Mouse (Mus musculus) thymus, postnatal 10 days (tissue): ENCODE data around the gene Rasip1.
A peak's percentile ranks its signal among the peaks of the same experiment; 100 is the strongest.
"Not testable (repeated sequence)": the region's sequence is repeated elsewhere in the genome, so short reads cannot be mapped to it uniquely, and the experiment has no call there.

Source experiments
- DNase-seq, 2 experiments: peaks; one replicate each; pipeline ENCODE4 v3.0.0; 2021; ENCODE audit warnings: low spot score in 2 of 2

Gene Rasip1

DNA sequence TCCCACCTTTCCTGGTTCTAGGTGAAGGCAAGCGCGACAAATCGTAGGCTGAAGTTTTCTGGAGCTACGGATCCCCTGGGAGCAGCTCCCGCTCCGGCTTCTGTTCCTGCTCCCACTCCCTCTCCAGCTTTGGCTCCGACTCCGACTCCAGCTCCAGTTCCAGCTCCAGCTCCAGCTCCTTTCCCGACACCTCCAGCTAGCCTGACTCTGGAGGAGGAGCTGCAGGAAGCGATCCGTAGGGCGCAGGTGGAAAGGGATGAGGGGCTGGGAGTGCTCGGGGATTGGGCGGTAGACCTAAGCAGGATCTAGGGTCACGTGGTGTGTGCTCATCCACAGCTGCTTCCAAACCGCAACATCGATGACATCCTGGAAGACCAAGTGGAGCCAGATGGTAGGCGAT lies 16.9 kb downstream of the Rasip1 start:
- DNase-seq: no peak

- DNase-seq: no peak
Observed at GRCm38 (mm10) chr7:45644872-45645590, 17.7 kb downstream of the Rasip1 start.

DNA sequence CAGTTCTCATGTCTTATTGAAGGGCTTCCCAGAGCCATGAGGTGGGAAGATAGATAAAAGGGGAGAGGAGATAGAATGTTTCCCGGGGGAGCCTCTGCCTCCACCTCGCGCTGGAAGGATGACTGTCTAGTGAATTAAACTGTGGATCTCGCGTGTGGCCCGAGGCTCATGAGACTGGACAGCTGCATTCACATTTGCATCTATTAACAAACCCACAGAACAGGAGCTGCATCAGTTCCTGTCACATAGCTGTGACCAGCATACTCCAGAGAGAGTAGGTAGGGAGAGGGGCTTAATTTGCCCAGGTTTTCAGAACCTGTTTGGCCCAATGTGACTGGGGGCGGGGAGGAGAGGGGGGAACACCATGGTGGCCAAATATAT lies 18.3 kb downstream of the Rasip1 start:
- no peak for DNase-seq

DNA sequence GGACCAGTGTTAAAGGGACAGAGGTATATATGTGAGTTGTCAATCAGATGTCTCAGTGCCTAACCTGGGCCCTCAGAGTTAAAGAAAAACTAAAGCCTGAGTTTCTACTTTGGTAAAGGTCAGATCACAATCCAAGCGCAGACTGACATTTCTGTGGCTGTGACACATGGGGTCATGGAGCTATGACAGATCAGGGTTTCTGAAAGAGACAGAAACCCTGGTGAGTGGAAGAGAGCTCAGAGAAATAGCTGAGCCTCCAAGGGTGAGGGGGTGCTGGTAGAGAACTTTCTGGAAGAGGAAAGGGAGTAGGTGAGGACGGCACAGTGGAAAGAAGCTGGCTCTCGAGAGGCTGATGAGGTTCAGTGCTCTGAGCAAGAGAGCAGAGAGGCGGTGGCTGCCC lies 19.4 kb downstream of the Rasip1 start:
- DNase-seq: no peak

- DNase-seq: no peak
Observed at GRCm38 (mm10) chr7:45649351-45649750, 22.1 kb downstream of the Rasip1 start.

GRCm38 (mm10) chr7:45650484-45650883 lies 23.2 kb downstream of the Rasip1 start:
- not testable (repeated sequence) for DNase-seq

- DNase-seq: no peak
Observed at GRCm38 (mm10) chr7:45654424-45655047, 27.2 kb downstream of the Rasip1 start.

- DNase-seq: no peak
Observed at GRCm38 (mm10) chr7:45660746-45661478, 33.6 kb downstream of the Rasip1 start.

GRCm38 (mm10) chr7:45661702-45662101 lies 34.4 kb downstream of the Rasip1 start:
- DNase-seq: not testable (repeated sequence)

- no peak for DNase-seq
Observed at GRCm38 (mm10) chr7:45665303-45666138, 38.2 kb downstream of the Rasip1 start.

GRCm38 (mm10) chr7:45666161-45666560 lies 38.9 kb downstream of the Rasip1 start, which contains the start of gene Fut2:
Gene Fut2, minus strand, starts transcription at chr7:45666394.
- DNase-seq: no peak

- no peak for DNase-seq
Observed at GRCm38 (mm10) chr7:45667761-45668160, 40.5 kb downstream of the Rasip1 start.

- DNase-seq: no peak
Observed at GRCm38 (mm10) chr7:45668921-45669320, 41.6 kb downstream of the Rasip1 start.

DNA sequence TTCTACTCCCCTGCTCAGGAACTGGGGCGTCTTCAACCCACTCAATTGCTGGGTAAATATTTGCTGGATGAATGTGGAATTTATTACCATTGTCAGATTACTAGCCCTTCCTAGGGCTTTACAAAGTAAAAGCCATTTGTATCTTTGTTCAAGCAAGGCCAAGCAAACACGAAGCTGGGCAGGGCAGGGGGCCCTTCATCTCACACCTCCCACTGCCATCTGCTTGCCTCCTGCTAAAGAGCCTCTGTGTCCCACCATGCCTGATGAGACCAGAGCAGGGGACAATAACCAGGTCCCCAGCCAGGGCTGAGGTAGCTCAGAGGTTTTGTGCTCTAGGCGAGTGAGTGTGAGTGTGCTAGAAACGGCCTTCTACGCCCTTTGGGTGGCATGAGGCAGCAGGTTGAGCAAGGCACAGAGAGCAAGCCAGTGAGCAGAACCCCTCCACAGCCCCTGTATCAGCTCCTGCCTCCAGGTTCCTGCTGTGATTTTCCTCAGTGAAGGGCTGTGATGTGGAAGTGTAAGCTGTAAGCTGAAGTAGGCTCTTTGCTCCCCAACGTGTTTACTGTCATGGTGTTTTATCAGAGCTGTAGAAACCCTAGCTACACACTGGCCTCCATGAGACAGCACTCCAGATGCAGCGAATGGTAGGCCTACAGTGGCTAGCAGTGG lies 50.5 kb downstream of the Rasip1 start:
- no peak for DNase-seq

GRCm38 (mm10) chr7:45678513-45678912 lies 51.2 kb downstream of the Rasip1 start:
- DNase-seq: no peak

GRCm38 (mm10) chr7:45679966-45680621 lies 52.8 kb downstream of the Rasip1 start:
- DNase-seq: no peak

DNA sequence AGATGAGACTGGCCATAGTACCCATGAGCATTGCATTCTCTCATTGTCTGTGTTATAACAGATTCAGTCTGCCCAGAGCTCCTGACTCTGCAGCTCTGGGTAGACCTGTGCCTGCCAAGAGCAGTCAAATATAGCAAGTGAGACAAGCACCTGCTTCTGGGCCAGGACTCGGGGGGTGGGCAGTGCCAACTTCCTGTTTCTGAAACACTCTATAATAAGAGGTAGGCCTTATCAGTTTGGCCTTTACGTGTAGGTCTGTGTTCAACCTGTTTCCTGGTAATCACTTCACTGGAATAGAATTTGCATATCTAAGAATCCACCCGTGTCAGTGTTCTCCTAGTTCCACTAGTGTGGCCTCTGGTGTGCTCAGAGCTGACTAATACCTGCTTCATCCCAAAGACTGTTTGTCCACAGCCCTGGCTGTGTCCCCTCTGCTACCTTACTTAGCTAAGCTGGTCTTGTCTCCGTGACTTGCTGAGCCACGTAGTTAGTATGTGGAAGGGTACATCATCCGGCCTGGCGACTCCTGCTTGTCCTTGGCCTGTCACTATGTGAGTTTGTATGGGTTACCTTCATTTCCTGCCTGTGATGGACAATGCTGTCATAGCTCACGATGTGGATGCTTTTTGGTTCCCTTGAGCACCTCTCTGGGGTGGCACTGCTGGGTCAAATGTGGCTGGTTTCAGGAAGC lies 53.9 kb downstream of the Rasip1 start:
- no peak for DNase-seq

- DNase-seq: peak; percentile 78 to 93
Observed at GRCm38 (mm10) chr7:45682144-45683126, 55.1 kb downstream of the Rasip1 start.
